Mouse (Mus musculus) embryo, embryonic 11.5 days (tissue): Measurements from ENCODE around the gene Gpr153.

ENCODE experiments used
- DNase-seq: peaks from one replicate; pipeline ENCODE4 v3.0.0-alpha.2; 2012; ENCODE audit warnings: low read depth, low spot score

Gene Gpr153

DNA sequence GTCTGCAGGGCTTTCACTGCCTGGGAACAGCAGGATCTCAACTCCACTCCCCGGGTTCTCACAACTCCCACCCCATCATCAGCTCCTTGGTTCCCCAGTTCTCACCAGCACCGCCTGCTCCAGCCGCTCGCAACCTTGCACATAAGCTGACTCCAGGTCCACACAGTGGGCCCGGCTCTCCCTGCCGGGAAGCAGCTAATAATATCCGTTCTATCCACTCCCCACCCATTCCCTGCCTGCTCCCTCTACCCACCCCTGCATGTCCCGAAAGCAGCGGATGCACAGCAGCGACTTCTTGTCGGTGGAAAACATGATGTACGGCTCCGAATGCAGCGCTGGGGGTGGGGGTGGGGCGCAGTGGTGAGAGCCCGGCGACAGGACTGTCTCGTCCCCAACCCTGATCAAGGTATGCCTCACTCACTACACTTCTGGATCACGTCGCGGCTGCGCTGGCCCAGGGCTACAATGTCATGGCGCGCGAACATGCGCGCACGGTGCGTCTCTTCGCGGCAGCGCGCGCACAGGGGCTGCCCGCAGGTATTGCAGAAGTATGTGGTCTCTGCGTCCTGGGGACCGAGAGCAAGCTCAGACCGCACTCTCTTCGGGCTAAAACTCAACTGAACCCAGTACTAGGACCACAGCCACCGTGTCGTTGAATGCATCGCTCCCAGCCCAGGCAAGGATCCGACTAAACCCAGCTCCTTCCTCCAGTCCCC, 41.6 kb downstream of the Gpr153 start:
- no peak for DNase-seq

- no peak for DNase-seq
Measured at GRCm38 (mm10) chr4:152317631-152318033, 43.6 kb downstream of the Gpr153 start.

DNA sequence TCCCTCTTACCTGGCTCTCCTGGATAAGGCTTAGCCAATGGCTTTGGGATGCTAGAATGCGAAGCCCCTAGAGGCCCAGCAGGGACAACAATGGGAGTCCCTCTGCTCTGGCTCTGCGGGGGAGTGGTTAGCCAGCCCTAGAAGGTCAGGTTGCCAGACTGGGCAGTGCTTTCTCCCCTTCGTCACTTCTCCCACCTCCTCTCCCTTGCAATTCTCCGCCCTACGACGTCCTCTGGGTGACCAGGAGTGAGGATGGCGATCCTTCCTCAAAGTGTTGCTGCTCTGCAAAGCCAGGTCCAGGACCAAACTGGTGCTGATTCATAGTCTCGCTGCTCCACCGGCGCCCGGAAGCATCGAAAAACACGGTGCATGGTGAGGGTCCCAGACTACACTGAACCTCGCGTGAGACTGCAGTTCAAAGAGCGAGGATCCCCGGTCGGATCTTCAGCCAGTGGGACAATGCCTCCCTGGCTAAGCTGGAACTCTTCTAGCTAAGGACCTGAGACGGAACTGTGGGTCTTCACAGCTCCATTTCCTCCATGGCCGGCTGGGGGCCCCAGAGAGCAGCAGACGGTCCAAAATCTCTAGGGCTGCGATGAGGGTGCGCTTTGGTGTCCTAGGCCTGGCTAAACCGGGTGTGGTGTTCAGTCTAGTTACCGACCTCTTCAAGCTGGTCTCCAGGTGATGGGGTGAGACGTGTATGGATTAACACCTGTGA, 44.6 kb downstream of the Gpr153 start, which contains the start of gene Rnf207:
Rnf207 (minus strand) TSS at position 477 of the 718 bp plus-strand sequence.
- no peak for DNase-seq

- DNase-seq, result no peak
Measured at GRCm38 (mm10) chr4:152321464-152321863, 47.4 kb downstream of the Gpr153 start.

- no peak for DNase-seq
Measured at GRCm38 (mm10) chr4:152324641-152325562, 50.9 kb downstream of the Gpr153 start.

- peak; percentile 92 for DNase-seq
Measured at GRCm38 (mm10) chr4:152325574-152326411, 51.8 kb downstream of the Gpr153 start, which contains the start of gene Rpl22. Gene Rpl22 (plus strand): TSS chr4:152325742.

DNA sequence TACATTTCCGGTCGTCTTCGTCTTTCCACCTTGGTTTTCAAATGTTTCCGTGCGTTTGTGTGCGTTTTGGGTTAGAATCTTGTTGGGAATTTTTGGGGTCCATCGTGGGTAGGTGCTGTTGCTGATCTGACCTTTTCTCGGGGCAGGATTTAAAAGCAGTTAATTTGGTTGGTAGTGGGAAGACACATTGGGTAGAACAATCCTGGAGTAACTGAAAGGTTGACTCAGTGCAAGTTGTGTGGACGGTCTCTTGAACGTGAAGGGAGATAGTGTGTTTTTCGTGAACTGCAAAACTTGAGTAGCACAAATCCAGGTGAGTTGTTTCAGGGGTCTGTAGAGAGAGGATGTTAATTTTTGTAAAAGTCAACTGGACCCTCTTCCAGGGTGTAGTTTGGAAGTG, 52.5 kb downstream of the Gpr153 start:
- DNase-seq, result no peak

DNA sequence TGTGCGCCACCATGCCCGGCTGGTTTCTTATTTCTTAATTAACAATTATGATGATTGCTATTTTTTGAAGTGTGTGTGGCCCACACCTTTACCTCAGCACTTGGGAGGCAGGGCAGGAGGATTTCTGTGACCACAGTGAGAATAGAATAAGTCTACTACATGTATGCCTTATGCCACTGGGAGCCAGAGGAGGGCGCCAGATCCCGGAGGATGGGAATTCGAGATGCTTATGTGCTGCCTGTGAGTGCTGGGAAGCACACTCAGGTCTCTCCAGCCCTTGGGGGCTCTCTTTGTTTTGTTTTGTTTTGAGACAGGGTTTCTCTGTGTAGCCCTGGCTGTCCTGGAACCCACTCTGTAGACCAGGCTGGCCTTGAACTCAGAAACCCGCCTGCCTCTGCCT, 54.7 kb downstream of the Gpr153 start:
- no peak for DNase-seq

- peak; percentile 43 for DNase-seq
Measured at GRCm38 (mm10) chr4:152332952-152333351, 58.9 kb downstream of the Gpr153 start.

GRCm38 (mm10) chr4:152333587-152333986, 59.6 kb downstream of the Gpr153 start:
- no peak for DNase-seq
